Mouse (Mus musculus): ENCODE results near the gene 1700028J19Rik. TPM values are rescaled to one million over a fixed set of nuclear protein-coding genes. Genes with fewer than 3 reads are reported as not detected.
"Not testable (repeated sequence)": the region's sequence is repeated elsewhere in the genome, so short reads cannot be mapped to it uniquely, and the experiment has no call there.

Gene 1700028J19Rik
- polyA plus RNA-seq, 1 experiment from 2014 or later, result 1.6 TPM

- WGBS, result 83% methylated on average over 7 of the region's 7 CpGs
- Histone ChIP-seq H3K36me3 (no peaks in the 10 kb centered on the region), H3K4me1 (replicated peaks) (no peaks in the 10 kb centered on the region), H3K9ac (no peak overlapping the region), H3K27ac (ENCODE audit: poor library complexity, severe bottlenecking) (no peak overlapping the region), H3K4me3 (no peak overlapping the region), H3K4me2 (no peak overlapping the region), H3K27me3 (replicated peaks) (peaks cover 68% of the 10 kb centered on the region), H3K9me3 (replicated peaks) (no peaks in the 10 kb centered on the region)
- no peak for ATAC-seq (ENCODE audit: insufficient number of reproducible peaks, low FRiP score)
Measured at GRCm38 (mm10) chr7:44272546-44272945, 26.1 kb upstream of the 1700028J19Rik start.

DNA sequence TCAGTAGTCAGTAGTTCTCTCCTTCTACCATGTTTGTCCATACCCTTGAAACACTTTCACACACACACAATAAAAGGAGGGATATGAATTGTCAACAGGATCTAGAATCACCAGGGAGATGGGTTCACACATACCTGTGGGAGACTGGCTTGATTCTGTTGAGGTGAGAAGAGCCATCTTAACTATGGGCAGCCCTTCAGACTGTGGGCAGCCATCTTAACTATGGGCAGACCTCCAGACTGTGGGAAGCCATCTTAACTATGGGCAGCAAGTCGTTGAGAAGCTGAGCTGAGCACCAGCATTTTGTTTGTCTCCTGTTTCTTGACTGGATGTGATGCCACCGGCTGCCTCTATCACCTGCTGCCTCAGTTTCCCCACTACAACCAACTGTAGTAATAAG lies 24.8 kb upstream of the 1700028J19Rik start:
- Histone ChIP-seq H3K36me3 (no peaks in the 10 kb centered on the region), H3K27ac (ENCODE audit: poor library complexity, severe bottlenecking) (no peak overlapping the region), H3K9ac (no peak overlapping the region), H3K27me3 (replicated peaks) (peaks cover 76% of the 10 kb centered on the region), H3K4me3 (no peak overlapping the region), H3K4me2 (no peak overlapping the region), H3K4me1 (replicated peaks) (no peaks in the 10 kb centered on the region), H3K9me3 (replicated peaks) (no peaks in the 10 kb centered on the region)
- no peak for ATAC-seq (ENCODE audit: insufficient number of reproducible peaks, low FRiP score)
- WGBS, result 64% methylated on average over 2 of the region's 2 CpGs

GRCm38 (mm10) chr7:44269397-44269796 lies 22.9 kb upstream of the 1700028J19Rik start:
- no peak for ATAC-seq (ENCODE audit: insufficient number of reproducible peaks, low FRiP score)

DNA sequence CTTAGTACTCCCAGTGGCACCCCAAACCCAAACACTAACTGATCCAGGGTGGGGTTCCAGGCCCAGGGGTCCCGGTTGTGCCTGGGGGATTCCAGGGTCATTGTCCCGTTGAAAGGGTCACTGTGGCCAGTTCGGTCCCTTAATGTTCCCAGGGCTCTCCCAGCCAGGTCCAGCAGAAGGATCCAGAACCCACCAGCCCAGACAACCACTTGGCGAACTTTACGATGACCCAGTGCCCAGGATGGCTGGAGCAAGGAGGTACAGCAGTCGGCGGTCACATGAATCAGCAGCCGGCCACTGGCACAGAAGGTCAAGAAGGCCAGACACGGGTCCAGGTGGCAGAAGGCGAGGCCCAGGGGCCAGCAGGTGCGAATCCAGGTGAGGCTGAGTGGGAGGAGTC lies 21.6 kb upstream of the 1700028J19Rik start:
- peaks cover 72% of the 10 kb centered on the region for H3K27me3 ChIP-seq (replicated peaks)
- WGBS, result 78% methylated on average over 11 of the region's 11 CpGs
- H3K27ac ChIP-seq (ENCODE audit: poor library complexity, severe bottlenecking), result no peak overlapping the region
- no peak overlapping the region for H3K4me2 ChIP-seq
- H3K36me3 ChIP-seq, result no peaks in the 10 kb centered on the region
- 0 out of 2 replicates have a peak, but pooled peaks cover under 1% of the 10 kb centered on the region for H3K4me1 ChIP-seq (replicated peaks)
- no peaks in the 10 kb centered on the region for H3K9me3 ChIP-seq (replicated peaks)
- H3K9ac ChIP-seq, result no peak overlapping the region
- H3K4me3 ChIP-seq, result no peak overlapping the region
- no peak for ATAC-seq (ENCODE audit: insufficient number of reproducible peaks, low FRiP score)

More at GRCm38 (mm10) chr7:44269397-44269796, 22.9 kb upstream of the 1700028J19Rik start:
- peaks cover 72% of the 10 kb centered on the region for H3K27me3 ChIP-seq (replicated peaks)
- H3K4me3 ChIP-seq, result no peak overlapping the region
- no peak overlapping the region for H3K9ac ChIP-seq
- H3K27ac ChIP-seq (ENCODE audit: poor library complexity, severe bottlenecking), result no peak overlapping the region
- no peaks in the 10 kb centered on the region for H3K4me1 ChIP-seq (replicated peaks)
- no peaks in the 10 kb centered on the region for H3K9me3 ChIP-seq (replicated peaks)
- WGBS, result 72% methylated on average over 2 of the region's 2 CpGs
- no peak overlapping the region for H3K4me2 ChIP-seq
- H3K36me3 ChIP-seq, result no peaks in the 10 kb centered on the region

GRCm38 (mm10) chr7:44262791-44263643 lies 16.5 kb upstream of the 1700028J19Rik start:
- ATAC-seq (ENCODE audit: insufficient number of reproducible peaks, low FRiP score), result 0 out of 2 replicates have a peak, but pooled peaks have one; percentile 4
- peak overlapping the region; percentile 47 for H3K4me2 ChIP-seq
- H3K27ac ChIP-seq (ENCODE audit: poor library complexity, severe bottlenecking), result no peak overlapping the region
- 4% methylated on average over 34 of the region's 34 CpGs for WGBS
- H3K9me3 ChIP-seq (replicated peaks), result no peaks in the 10 kb centered on the region
- H3K4me1 ChIP-seq (replicated peaks), result 0 out of 2 replicates have a peak, but pooled peaks cover 3% of the 10 kb centered on the region
- peaks cover 62% of the 10 kb centered on the region for H3K27me3 ChIP-seq (replicated peaks)
- H3K36me3 ChIP-seq, result no peaks in the 10 kb centered on the region
- H3K4me3 ChIP-seq, result no peak overlapping the region
- H3K9ac ChIP-seq, result no peak overlapping the region

DNA sequence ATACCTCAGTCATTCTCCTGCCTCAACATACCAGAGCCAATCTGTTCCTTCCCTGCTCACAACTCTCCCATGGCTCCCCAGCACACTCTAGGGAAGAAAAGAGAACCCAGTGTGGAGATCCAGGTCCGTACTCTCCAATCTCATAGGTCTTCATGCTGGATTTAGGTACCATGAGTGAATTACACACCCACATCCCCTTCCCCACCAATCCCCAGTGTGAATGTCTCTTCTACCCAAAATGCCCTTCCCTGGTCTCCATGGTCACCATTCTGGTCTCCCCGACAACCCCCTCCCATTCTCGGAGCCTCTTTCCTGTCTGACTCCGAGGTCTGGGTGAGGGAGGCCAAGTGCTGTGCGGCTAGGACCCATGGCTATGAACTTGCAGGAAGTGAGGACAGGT lies 14.7 kb upstream of the 1700028J19Rik start, which contains the start of gene Gm15517:
Gene Gm15517, plus strand, starts transcription at position 301 of the 400 bp plus-strand sequence.
- Histone ChIP-seq H3K9me3 (replicated peaks) (no peaks in the 10 kb centered on the region), H3K9ac (no peak within 1 kb of the TSS), H3K4me2 (no peak within 1 kb of the TSS), H3K27ac (ENCODE audit: poor library complexity, severe bottlenecking) (no peak within 1 kb of the TSS), H3K36me3 (no peaks in the 10 kb centered on the region), H3K4me3 (no peak within 1 kb of the TSS), H3K27me3 (replicated peaks) (peaks cover 50% of the 10 kb centered on the region), H3K4me1 (replicated peaks) (0 out of 2 replicates have a peak, but pooled peaks cover 3% of the 10 kb centered on the region)
- no peak for ATAC-seq (ENCODE audit: insufficient number of reproducible peaks, low FRiP score)
- WGBS, result 58% methylated on average over 5 of the region's 5 CpGs

DNA sequence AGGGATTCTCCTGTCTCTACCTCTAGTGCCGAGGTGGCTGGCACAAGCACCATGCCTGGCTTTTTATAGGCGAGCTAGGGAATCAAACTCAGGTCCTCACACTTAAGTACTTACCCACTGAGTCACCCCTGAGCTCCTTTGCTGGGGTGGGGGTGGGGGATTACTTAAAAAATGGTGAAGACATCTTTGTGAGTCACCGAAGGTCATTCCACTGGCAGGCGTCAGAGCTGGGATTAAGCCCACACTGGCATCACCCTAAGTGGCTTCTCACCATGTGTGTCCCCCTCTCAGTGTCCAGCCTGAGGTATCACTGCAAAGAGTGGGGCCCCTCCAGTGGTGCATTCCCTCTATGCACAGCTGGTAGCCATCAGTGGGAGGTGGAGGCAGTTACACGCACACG lies 13.9 kb upstream of the 1700028J19Rik start:
- WGBS, result 63% methylated on average over 6 of the region's 6 CpGs
- H3K27ac ChIP-seq (ENCODE audit: poor library complexity, severe bottlenecking), result no peak overlapping the region
- ATAC-seq (ENCODE audit: insufficient number of reproducible peaks, low FRiP score), result no peak
- no peak overlapping the region for H3K4me2 ChIP-seq
- H3K36me3 ChIP-seq, result no peaks in the 10 kb centered on the region
- no peak overlapping the region for H3K4me3 ChIP-seq
- no peaks in the 10 kb centered on the region for H3K9me3 ChIP-seq (replicated peaks)
- no peak overlapping the region for H3K9ac ChIP-seq
- H3K4me1 ChIP-seq (replicated peaks), result 0 out of 2 replicates have a peak, but pooled peaks cover 3% of the 10 kb centered on the region
- peaks cover 44% of the 10 kb centered on the region for H3K27me3 ChIP-seq (replicated peaks)

DNA sequence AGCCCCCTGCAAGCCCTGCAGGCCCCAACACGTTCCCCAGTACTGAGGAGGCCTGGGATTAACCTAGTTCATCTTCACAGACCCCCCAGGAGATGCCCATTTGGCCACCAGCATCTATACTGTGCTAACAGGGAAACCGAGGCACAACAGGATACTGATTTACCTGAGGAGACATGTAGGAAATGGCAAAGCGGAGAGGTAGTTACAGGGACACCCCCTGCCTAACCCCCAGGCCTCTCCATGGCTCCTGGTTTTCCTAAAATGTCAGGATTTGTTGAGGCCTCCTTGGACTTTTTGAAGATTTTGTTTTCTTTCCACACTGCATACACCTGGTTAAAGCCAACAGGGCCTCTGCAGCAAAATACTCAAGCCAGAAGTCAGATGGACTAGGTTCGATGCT lies 10.8 kb upstream of the 1700028J19Rik start, which contains the start of gene Acp4:
Gene Acp4, minus strand, starts transcription at position 101 of the 400 bp plus-strand sequence.
- Histone ChIP-seq H3K9me3 (replicated peaks) (no peaks in the 10 kb centered on the region), H3K4me2 (no peak within 1 kb of the TSS), H3K4me1 (replicated peaks) (peaks cover 16% of the 10 kb centered on the region), H3K36me3 (peaks cover 21% of the 10 kb centered on the region), H3K4me3 (no peak within 1 kb of the TSS), H3K9ac (no peak within 1 kb of the TSS), H3K27me3 (replicated peaks) (peaks cover 20% of the 10 kb centered on the region; the same call in 1 of the 2 replicates), H3K27ac (ENCODE audit: poor library complexity, severe bottlenecking) (no peak within 1 kb of the TSS)
- no peak for ATAC-seq (ENCODE audit: insufficient number of reproducible peaks, low FRiP score)
- WGBS, result 64% methylated on average over 4 of the region's 4 CpGs

GRCm38 (mm10) chr7:44254930-44255329 lies 8.4 kb upstream of the 1700028J19Rik start:
- H3K4me3 ChIP-seq, result no peak overlapping the region
- 0 out of 2 replicates have a peak overlapping the region, but pooled peaks have one; percentile 0 for H3K27ac ChIP-seq (ENCODE audit: poor library complexity, severe bottlenecking)
- H3K27me3 ChIP-seq (replicated peaks), result no peaks in the 10 kb centered on the region
- H3K9me3 ChIP-seq (replicated peaks), result no peaks in the 10 kb centered on the region
- peaks cover 19% of the 10 kb centered on the region for H3K4me1 ChIP-seq (replicated peaks)
- no peak overlapping the region for H3K4me2 ChIP-seq
- no peak overlapping the region for H3K9ac ChIP-seq
- 66% methylated on average over 6 of the region's 6 CpGs for WGBS
- peaks cover 40% of the 10 kb centered on the region for H3K36me3 ChIP-seq
- ATAC-seq (ENCODE audit: insufficient number of reproducible peaks, low FRiP score), result no peak

GRCm38 (mm10) chr7:44253023-44253616 lies 6.6 kb upstream of the 1700028J19Rik start:
- Histone ChIP-seq H3K27me3 (replicated peaks) (no peaks in the 10 kb centered on the region), H3K36me3 (peaks cover 58% of the 10 kb centered on the region), H3K4me2 (no peak overlapping the region), H3K4me3 (no peak overlapping the region), H3K9me3 (replicated peaks) (no peaks in the 10 kb centered on the region), H3K27ac (ENCODE audit: poor library complexity, severe bottlenecking) (no peak overlapping the region), H3K4me1 (replicated peaks) (peaks cover 31% of the 10 kb centered on the region), H3K9ac (peak overlapping the region; percentile 41; the same call in 1 of the 2 replicates)
- WGBS, result 66% methylated on average over 15 of the region's 15 CpGs
- no peak for ATAC-seq (ENCODE audit: insufficient number of reproducible peaks, low FRiP score)

DNA sequence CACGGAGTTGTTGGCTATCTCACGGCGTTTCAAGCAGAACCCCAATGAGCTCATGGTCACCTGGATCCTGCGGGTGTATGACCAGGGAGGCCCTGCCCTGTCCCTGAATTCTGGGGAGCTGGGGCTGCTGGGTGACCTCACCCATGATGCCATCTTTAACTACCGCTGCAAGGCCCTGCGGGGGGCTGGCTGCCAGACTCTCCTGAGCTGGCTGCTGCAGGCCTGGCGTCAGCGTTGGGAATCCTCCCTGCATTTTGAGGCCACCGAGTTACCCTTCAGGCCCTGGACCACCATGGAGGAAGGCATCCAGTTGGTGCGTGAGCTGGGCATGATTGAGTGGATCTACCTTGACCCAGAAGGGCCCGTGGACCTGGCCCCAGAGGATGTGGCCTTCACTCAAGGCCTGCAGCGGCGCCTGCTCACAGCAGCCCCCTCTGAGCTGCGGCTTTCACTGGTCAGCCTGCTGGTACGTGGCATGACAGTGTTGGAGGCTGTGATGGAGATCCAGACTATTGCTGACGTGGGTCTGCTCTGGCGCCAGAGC lies 4.3 kb upstream of the 1700028J19Rik start:
- not testable (repeated sequence) for H3K4me3 ChIP-seq; H3K27me3 ChIP-seq (replicated peaks); H3K9me3 ChIP-seq (replicated peaks); ATAC-seq (ENCODE audit: insufficient number of reproducible peaks, low FRiP score); H3K27ac ChIP-seq (ENCODE audit: poor library complexity, severe bottlenecking); H3K4me2 ChIP-seq
- H3K36me3 ChIP-seq, result peaks cover 61% of the 10 kb centered on the region
- 0 out of 2 replicates have a peak overlapping the region, but pooled peaks have one; percentile 2 for H3K9ac ChIP-seq
- WGBS, result 88% methylated on average over 17 of the region's 17 CpGs
- H3K4me1 ChIP-seq (replicated peaks), result peaks cover 39% of the 10 kb centered on the region
